Mouse (Mus musculus) olfactory bulb, adult 2 months (tissue): Measurements from ENCODE around the gene Zfp369.
"Not testable (repeated sequence)": the region's sequence is repeated elsewhere in the genome, so short reads cannot be mapped to it uniquely, and the experiment has no call there.

Source experiments
- CTCF ChIP-seq: fragments of 200-500 bp; IDR thresholded peaks from 2 replicates; pipeline ENCODE4 v1.5.1; 2012; ENCODE audit warnings: low read depth, mild to moderate bottlenecking, low read length, moderate library complexity; ENCODE audit not compliant: insufficient read depth
- POLR2A ChIP-seq: fragments of 200-500 bp; IDR thresholded peaks from 2 replicates; pipeline ENCODE4 v1.6.1; 2012; ENCODE audit warnings: mild to moderate bottlenecking, low read depth, low read length, moderate library complexity; ENCODE audit not compliant: insufficient read depth

DNA sequence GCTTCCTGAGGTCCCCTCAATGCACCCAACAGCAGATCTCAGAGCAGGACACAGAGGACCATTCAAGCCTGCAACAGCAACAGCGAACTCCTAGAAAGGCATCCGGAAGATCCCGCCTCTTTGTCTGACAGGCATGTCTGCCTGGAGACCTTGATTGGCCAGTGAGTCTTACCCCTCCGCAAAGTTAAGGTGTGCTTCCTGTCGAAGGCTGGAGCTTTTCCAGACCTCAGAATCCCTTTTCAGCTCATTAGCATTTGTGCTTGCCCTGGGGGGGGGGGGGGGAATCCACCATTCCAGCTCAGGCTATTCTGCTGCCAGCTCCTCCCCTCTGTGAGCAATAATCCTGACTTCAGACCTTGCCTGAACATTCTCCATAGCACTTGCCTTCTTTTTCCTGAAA is 69.9 kb downstream of the Zfp369 start:
- TF ChIP-seq CTCF, POLR2A: not testable (repeated sequence)
